Mouse (Mus musculus) spleen, adult 2 months (tissue): Measurements from ENCODE around the gene Npnt.

ENCODE experiments used
- CTCF ChIP-seq: fragments of 200-500 bp; IDR thresholded peaks from 2 replicates; pipeline ENCODE4 v1.5.1; 2011; ENCODE audit warnings: mild to moderate bottlenecking, inconsistent platforms; ENCODE audit not compliant: insufficient read depth, insufficient read length, insufficient replicate concordance; ENCODE audit errors: extremely low read depth
- POLR2A ChIP-seq: fragments of 200-500 bp; IDR thresholded peaks from 2 replicates; pipeline ENCODE4 v1.6.1; 2011; ENCODE audit warnings: low read depth, low read length, inconsistent platforms

GRCm38 (mm10) chr3:132894086-132894485 lies 56.0 kb downstream of the Npnt start:
- no peak for TF ChIP-seq CTCF
- no peak for TF ChIP-seq POLR2A
